Mouse (Mus musculus): Measurements from ENCODE around the gene Gm12169. TPM values are rescaled to one million over a fixed set of nuclear protein-coding genes. Genes with fewer than 3 reads are reported as not detected.

Gm12169 gene
- polyA plus RNA-seq, 2 experiments: not detected

- ATAC-seq (ENCODE audit: insufficient read depth) (no peak), DNase-seq (ENCODE audit: low read depth in 3 of 3, low spot score in 3 of 3) (no peak)
- no peaks in the 10 kb centered on the region for H3K27me3 ChIP-seq (ENCODE audit: control insufficient read depth, insufficient read depth, low read length)
- no peak overlapping the region for H3K4me3 ChIP-seq (ENCODE audit: insufficient read depth in 1 of 2, low read depth in 2 of 2, low read length in 2 of 2)
- H3K9ac ChIP-seq (replicated peaks): no peak overlapping the region
- no peaks in the 10 kb centered on the region for H3K36me3 ChIP-seq (replicated peaks; ENCODE audit: control insufficient read depth, insufficient read depth, low read depth)
- no peak for TF ChIP-seq CTCF (IDR thresholded peaks at IDR 0.05; ENCODE audit: low read depth)
- TF ChIP-seq EP300 (IDR thresholded peaks at IDR 0.05; ENCODE audit: low read depth): no peak
- no peak overlapping the region for H3K27ac ChIP-seq
- peaks cover 0 to 10% of the 10 kb centered on the region in 2 experiments; a peak in 2 of 4 replicates for H3K4me1 ChIP-seq (replicated peaks; ENCODE audit: control insufficient read depth in 2 of 2, insufficient read depth in 2 of 2, low read length in 1 of 2)
- 44% methylated on average over 5 of the region's 5 CpGs for WGBS (ENCODE audit: insufficient replicate concordance)
- H3K4me2 ChIP-seq (ENCODE audit: low read depth): no peak overlapping the region
- no peaks in the 10 kb centered on the region for H3K9me3 ChIP-seq (ENCODE audit: control insufficient read depth, low read length)
Observed at GRCm38 (mm10) chr11:46578771-46579281, 54.8 kb downstream of the Gm12169 start.

- Histone ChIP-seq H3K9ac (replicated peaks) (no peak overlapping the region), H3K9me3 (ENCODE audit: control insufficient read depth, low read length) (no peaks in the 10 kb centered on the region), H3K36me3 (replicated peaks; ENCODE audit: control insufficient read depth, insufficient read depth, low read depth) (no peaks in the 10 kb centered on the region), H3K27me3 (ENCODE audit: control insufficient read depth, insufficient read depth, low read length) (no peaks in the 10 kb centered on the region), H3K4me2 (ENCODE audit: low read depth) (no peak overlapping the region), H3K27ac (no peak overlapping the region), H3K4me3 (ENCODE audit: insufficient read depth in 1 of 2, low read depth in 2 of 2, low read length in 2 of 2) (no peak overlapping the region), H3K4me1 (replicated peaks; ENCODE audit: control insufficient read depth in 2 of 2, insufficient read depth in 2 of 2, low read length in 1 of 2) (peaks cover 0 to 10% of the 10 kb centered on the region in 2 experiments; a peak in 2 of 4 replicates)
- ATAC-seq (ENCODE audit: insufficient read depth): no peak
- 42% methylated on average over 3 of the region's 3 CpGs for WGBS (ENCODE audit: insufficient replicate concordance)
- no peak for DNase-seq (ENCODE audit: low read depth in 3 of 3, low spot score in 3 of 3)
- TF ChIP-seq CTCF (IDR thresholded peaks at IDR 0.05; ENCODE audit: low read depth) (no peak), EP300 (IDR thresholded peaks at IDR 0.05; ENCODE audit: low read depth) (no peak)
Observed at GRCm38 (mm10) chr11:46580428-46580827, 56.4 kb downstream of the Gm12169 start.

DNA sequence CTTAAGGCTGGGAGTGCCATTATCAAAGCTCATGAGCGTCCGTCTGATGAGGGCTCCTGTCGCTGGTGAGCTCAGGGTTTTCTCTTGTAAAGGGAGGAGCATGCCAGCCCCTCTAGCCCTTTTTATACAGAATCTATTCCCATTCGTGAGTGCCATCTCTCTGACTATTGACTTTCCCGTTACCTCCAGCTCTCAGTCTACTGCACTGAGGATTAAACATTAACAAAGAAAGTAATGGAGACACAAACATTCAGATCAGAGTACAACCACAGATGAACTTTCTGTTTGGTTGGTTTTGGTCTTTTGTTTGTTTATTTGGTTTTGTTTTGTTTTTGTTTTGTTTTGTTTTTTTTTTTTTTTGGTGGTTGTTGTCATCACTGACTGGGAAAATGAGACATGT is 58.7 kb downstream of the Gm12169 start:
- TF ChIP-seq EP300 (IDR thresholded peaks at IDR 0.05; ENCODE audit: low read depth) (no peak), CTCF (IDR thresholded peaks at IDR 0.05; ENCODE audit: low read depth) (no peak)
- WGBS (ENCODE audit: insufficient replicate concordance): 58% methylated on average over 5 of the region's 5 CpGs
- Histone ChIP-seq H3K9me3 (ENCODE audit: control insufficient read depth, low read length) (no peaks in the 10 kb centered on the region), H3K4me3 (ENCODE audit: insufficient read depth in 1 of 2, low read depth in 2 of 2, low read length in 2 of 2) (no peak overlapping the region), H3K27me3 (ENCODE audit: control insufficient read depth, insufficient read depth, low read length) (no peaks in the 10 kb centered on the region), H3K4me1 (replicated peaks; ENCODE audit: control insufficient read depth in 2 of 2, insufficient read depth in 2 of 2, low read length in 1 of 2) (peaks cover 0 to 10% of the 10 kb centered on the region in 2 experiments; a peak in 2 of 4 replicates), H3K4me2 (ENCODE audit: low read depth) (no peak overlapping the region), H3K36me3 (replicated peaks; ENCODE audit: control insufficient read depth, insufficient read depth, low read depth) (no peaks in the 10 kb centered on the region), H3K9ac (replicated peaks) (no peak overlapping the region), H3K27ac (no peak overlapping the region)
- ATAC-seq (ENCODE audit: insufficient read depth) (no peak), DNase-seq (ENCODE audit: low read depth in 3 of 3, low spot score in 3 of 3) (peak in 1 of 3 experiments; percentile 2)

Other genes with a start within 250 kb of the Gm12169 start
- 1.3 and 1.6 TPM in 2 replicates for gene Cyfip2, start 211.4 kb upstream of the Gm12169 start, polyA plus RNA-seq (2012; rRNA removed)
- gene Cyfip2, start 211.4 kb upstream of the Gm12169 start, polyA plus RNA-seq (2014; fragmentation: Nextera tagmentation; extraction: Ambion mirVana): 2.6 and 3.1 TPM in 2 replicates
- gene Itk, start 134.7 kb upstream of the Gm12169 start, polyA plus RNA-seq (2012; rRNA removed): 0.01 and 0.07 TPM in 2 replicates
- 0.06 TPM in 1 of 2 replicates, not detected in the other for gene Itk, start 134.7 kb upstream of the Gm12169 start, polyA plus RNA-seq (2014; fragmentation: Nextera tagmentation; extraction: Ambion mirVana)
- gene Fam71b, start 127.7 kb upstream of the Gm12169 start, polyA plus RNA-seq (2012; rRNA removed): 0.02 and 0.03 TPM in 2 replicates
- gene Fam71b, start 127.7 kb upstream of the Gm12169 start, polyA plus RNA-seq (2014; fragmentation: Nextera tagmentation; extraction: Ambion mirVana): not detected in 2 replicates
- 14.5 and 26.9 TPM in 2 replicates for gene Med7, start 87.3 kb upstream of the Gm12169 start, polyA plus RNA-seq (2012; rRNA removed)
- gene Med7, start 87.3 kb upstream of the Gm12169 start, polyA plus RNA-seq (2014; fragmentation: Nextera tagmentation; extraction: Ambion mirVana): 55.8 and 57.3 TPM in 2 replicates
- 0.12 and 0.23 TPM in 2 replicates for gene Havcr2, start 69.3 kb upstream of the Gm12169 start, polyA plus RNA-seq (2012; rRNA removed)
- gene Havcr2, start 69.3 kb upstream of the Gm12169 start, polyA plus RNA-seq (2014; fragmentation: Nextera tagmentation; extraction: Ambion mirVana): 0.10 and 0.33 TPM in 2 replicates
- 0.02 TPM in 1 of 2 replicates, not detected in the other for gene BC053393, start 47.3 kb downstream of the Gm12169 start, polyA plus RNA-seq (2012; rRNA removed)
- gene BC053393, start 47.3 kb downstream of the Gm12169 start, polyA plus RNA-seq (2014; fragmentation: Nextera tagmentation; extraction: Ambion mirVana): not detected in 2 replicates
- gene Dppa1, start 105.0 kb downstream of the Gm12169 start, polyA plus RNA-seq (2012; rRNA removed): not detected in 2 replicates
- gene Dppa1, start 105.0 kb downstream of the Gm12169 start, polyA plus RNA-seq (2014; fragmentation: Nextera tagmentation; extraction: Ambion mirVana): not detected in 2 replicates
- gene Timd2, start 182.8 kb downstream of the Gm12169 start, polyA plus RNA-seq (2012; rRNA removed): 19.3 and 31.1 TPM in 2 replicates
- 39.3 and 39.7 TPM in 2 replicates for gene Timd2, start 182.8 kb downstream of the Gm12169 start, polyA plus RNA-seq (2014; fragmentation: Nextera tagmentation; extraction: Ambion mirVana)
- not detected in 2 replicates for gene Havcr1, start 210.9 kb downstream of the Gm12169 start, polyA plus RNA-seq (2012; rRNA removed)
- gene Havcr1, start 210.9 kb downstream of the Gm12169 start, polyA plus RNA-seq (2014; fragmentation: Nextera tagmentation; extraction: Ambion mirVana): not detected in 2 replicates

All from liver, embryonic 14.5 days (tissue).